Mouse (Mus musculus) adrenal gland, postnatal 25 days (tissue): ENCODE data around the gene Rnft2. TPM values are rescaled to one million over a fixed set of nuclear protein-coding genes. Genes with fewer than 3 reads are reported as not detected.

Source experiments
- total RNA-seq: library from RNA; stranded (reverse); gene quantifications from 2 replicates; pipeline ENCODE4 v1.2.3, GENCODE M21; 2021

Gene Rnft2
- total RNA-seq, 1 experiment from 2014 or later, result 4.9 TPM

Other genes starting within 250 kb of the Rnft2 start
- 103 and 131 TPM in 2 replicates for gene Tesc, start 217.4 kb downstream of the Rnft2 start, total RNA-seq
- 37.2 and 47.7 TPM in 2 replicates for gene Fbxw8, start 89.7 kb downstream of the Rnft2 start, total RNA-seq
- gene Hrk, start 80.5 kb downstream of the Rnft2 start, total RNA-seq, result 0.09 TPM in 1 of 2 replicates, not detected in the other
- gene 2410131K14Rik, start 111 bp upstream of the Rnft2 start, total RNA-seq, result 6.6 and 6.8 TPM in 2 replicates